Mouse (Mus musculus) intestine, embryonic 14.5 days (tissue): ENCODE measurements around the gene Dclk3. TPM values are rescaled to one million over a fixed set of nuclear protein-coding genes. Genes with fewer than 3 reads are reported as not detected.

ENCODE experiments used
- polyA plus RNA-seq: library from polyadenylated mRNA; unstranded; fragments of >200 nt; fragmentation: Nextera tagmentation; extraction: Ambion mirVana; gene quantifications from 2 replicates; pipeline ENCODE4 v1.2.1, GENCODE M21; 2014

The Dclk3 gene
- polyA plus RNA-seq, 1 experiment from 2014 or later = 0.38 TPM

Other genes with a start within 250 kb of the Dclk3 start
- gene Mlh1, start 167.3 kb upstream of the Dclk3 start, polyA plus RNA-seq = 43.6 and 48.3 TPM in 2 replicates
- 35.7 and 36.1 TPM in 2 replicates for gene Epm2aip1, start 167.2 kb upstream of the Dclk3 start, polyA plus RNA-seq
- 0.08 and 0.12 TPM in 2 replicates for gene Trank1, start 127.3 kb upstream of the Dclk3 start, polyA plus RNA-seq